Mouse (Mus musculus) cerebellum, adult 2 months (tissue): ENCODE measurements around the gene Hist1h4c.

Experiments
- CTCF ChIP-seq: fragments of 200-500 bp; IDR thresholded peaks from 2 replicates; pipeline ENCODE4 v1.5.1; 2011; ENCODE audit warnings: low read depth, mild to moderate bottlenecking, control low read depth, low read length, moderate library complexity, borderline replicate concordance; ENCODE audit not compliant: insufficient read depth
- POLR2A ChIP-seq: fragments of 200-500 bp; IDR thresholded peaks from 2 replicates; pipeline ENCODE4 v1.6.1; 2011; ENCODE audit warnings: low read length, control low read depth, borderline replicate concordance; ENCODE audit not compliant: insufficient read depth

DNA sequence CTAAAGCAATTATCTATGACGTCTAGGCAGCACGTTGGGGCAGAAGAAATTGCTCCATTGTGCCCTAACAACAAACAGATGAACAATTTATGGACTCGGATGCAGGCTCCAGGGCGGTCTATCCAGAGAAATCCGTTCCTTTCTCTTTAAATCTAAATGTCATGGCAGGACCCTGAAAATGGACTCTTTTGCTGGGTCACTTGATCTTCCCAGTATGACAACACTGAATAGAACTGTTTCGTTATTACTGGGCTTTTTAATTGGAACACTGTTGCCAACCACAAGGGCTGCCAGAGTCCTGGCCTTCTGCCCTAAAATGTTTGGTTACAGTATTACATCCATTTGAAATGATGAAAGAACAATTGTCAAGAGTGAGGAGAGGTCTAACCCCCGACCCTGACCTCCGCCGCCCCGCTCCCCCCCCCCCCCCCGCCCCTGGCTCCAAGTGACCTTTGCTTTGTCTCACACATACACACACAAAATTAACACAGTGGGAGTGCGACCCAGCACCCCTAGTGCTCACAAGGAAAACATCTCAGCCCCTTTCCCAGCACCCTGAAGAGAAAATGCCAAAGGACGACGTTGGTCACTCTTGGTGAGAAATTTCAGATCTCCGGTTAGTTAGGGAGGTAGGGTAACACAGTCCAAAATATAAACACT is 11.6 kb upstream of the Hist1h4c start:
- TF ChIP-seq CTCF (no peak), POLR2A (no peak)
